Mouse (Mus musculus): Measurements from ENCODE around the gene Camta1.
"Not testable (repeated sequence)": the region's sequence is repeated elsewhere in the genome, so short reads cannot be mapped to it uniquely, and the experiment has no call there.

The Camta1 gene

DNA sequence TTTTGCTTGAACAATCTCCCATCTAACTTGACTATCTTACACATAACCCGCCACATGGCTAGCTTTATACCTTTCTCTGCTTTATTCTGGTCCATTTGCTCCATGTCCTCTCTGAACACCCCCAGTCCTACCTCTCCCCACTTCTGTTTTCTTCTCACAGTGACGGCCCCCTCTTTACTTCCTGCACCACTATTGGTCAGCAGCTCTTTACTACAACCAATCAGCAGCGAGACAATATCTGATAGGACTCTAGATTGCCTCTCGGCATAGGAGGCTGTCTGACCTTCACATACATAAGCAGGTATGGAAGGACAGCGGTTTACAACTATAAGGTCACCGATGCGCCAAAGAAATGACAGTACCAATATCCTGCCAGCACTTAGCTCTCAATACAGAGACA, 825.2 kb downstream of the Camta1 start:
- in situ Hi-C loops (cut with MboI; ENCODE audit: low pct_unique_long_range_greater_than_20kb in 1 of 2, low sequenced_read_pairs in 2 of 2, unreplicated experiment in 1 of 2): no loop called here

DNA sequence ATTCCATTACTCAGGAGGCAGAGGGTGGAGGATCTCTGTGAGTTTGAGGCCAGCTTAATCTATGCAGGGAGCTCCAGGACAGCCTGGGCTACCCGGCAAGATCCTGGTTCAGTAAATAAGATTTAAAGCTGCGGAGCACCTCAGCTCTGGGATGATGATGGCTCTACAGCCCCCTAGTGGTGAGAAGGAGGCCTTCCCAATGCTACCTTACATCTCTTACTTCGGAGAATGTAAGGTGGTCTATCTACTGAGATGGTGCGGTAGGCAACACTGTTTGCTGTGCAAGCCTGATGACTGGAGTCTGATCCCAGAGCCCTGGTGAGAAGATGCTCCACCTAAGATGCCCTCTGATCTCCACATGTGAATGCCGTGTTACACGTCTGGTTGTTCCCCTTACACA, 834.7 kb downstream of the Camta1 start:
- in situ Hi-C loops (cut with MboI; ENCODE audit: low pct_unique_long_range_greater_than_20kb in 1 of 2, low sequenced_read_pairs in 2 of 2, unreplicated experiment in 1 of 2): no loop called here

DNA sequence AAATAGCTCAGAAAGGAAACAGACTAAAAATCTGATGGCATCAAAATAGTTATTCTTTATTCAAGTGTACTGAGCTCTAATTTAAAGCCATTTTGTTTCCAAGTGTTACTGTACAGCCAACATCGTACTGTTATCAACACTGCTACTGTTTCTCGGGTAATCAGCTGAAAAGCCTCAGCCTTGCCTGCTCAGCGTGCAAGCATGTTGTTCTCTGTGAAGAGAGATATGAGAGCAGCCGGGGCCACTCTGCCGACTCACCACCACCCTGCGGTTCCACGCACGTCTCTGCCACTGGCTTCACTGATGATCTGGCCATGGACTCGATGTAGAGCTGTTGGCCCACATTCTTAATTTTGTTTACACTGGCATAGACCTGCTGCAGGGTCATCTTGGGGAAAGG, 837.5 kb downstream of the Camta1 start:
- in situ Hi-C loops (cut with MboI; ENCODE audit: low pct_unique_long_range_greater_than_20kb in 1 of 2, low sequenced_read_pairs in 2 of 2, unreplicated experiment in 1 of 2): no loop called here

DNA sequence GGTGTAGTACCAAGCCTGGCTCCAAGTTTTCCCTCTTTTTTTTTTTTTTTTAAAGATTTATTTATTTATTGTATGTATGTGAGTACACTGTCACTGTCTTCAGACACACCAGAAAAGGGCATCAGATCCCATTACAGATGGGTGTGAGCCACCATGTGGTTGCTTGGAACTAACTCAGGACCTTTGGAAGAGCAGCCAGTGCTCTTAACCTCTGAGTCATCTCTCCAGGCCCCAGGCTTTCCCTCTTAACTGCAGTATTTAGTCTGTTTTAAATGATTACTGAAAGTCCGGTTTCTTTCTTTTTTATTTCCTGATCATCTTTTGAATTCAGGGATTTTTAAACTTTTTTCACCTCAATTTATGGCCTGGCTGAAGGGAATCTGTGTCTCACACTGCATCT, 844.3 kb downstream of the Camta1 start:
- in situ Hi-C loops (cut with MboI; ENCODE audit: low pct_unique_long_range_greater_than_20kb in 1 of 2, low sequenced_read_pairs in 2 of 2, unreplicated experiment in 1 of 2): not testable (repeated sequence)

DNA sequence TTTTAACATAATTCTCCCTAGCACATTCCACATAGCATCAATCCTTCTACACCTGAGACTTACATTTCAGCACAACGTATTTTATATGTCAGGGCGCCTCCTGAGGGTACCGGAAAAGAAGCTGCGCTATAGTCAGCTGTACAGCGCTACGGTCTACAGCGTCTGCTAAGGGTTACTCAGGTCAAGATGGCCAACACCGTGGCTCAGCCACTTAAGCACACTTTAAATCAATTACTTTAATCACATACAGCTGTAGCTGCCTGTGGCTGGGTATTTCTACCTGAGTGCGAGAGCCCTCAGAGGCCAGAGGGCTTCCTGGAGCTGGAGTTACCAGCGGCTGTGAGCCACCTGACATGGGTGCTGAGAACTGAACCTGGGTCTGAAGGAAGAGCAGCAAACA, 845.7 kb downstream of the Camta1 start:
- in situ Hi-C loops (cut with MboI; ENCODE audit: low pct_unique_long_range_greater_than_20kb in 1 of 2, low sequenced_read_pairs in 2 of 2, unreplicated experiment in 1 of 2): no loop called here

DNA sequence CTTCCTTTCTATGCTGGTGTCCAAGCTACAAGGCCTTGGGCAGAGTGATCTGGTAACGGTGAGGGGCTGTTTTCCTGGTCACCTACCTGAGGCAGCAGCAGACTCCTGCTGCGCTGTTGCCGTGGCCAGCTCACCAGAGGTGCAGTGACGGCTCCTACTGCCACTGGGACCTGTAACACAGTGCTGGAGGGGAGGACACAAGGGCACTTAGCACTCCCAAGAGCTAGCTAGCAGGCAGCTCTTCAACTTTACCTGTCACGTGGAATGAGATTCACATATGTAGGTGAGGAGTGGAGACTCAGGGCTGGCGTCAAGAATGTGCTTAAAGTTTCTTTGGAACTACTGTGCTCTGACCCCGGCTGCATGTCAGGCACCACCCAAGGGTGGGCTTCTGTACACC, 851.4 kb downstream of the Camta1 start:
- in situ Hi-C loops (cut with MboI; ENCODE audit: low pct_unique_long_range_greater_than_20kb in 1 of 2, low sequenced_read_pairs in 2 of 2, unreplicated experiment in 1 of 2): no loop called here

DNA sequence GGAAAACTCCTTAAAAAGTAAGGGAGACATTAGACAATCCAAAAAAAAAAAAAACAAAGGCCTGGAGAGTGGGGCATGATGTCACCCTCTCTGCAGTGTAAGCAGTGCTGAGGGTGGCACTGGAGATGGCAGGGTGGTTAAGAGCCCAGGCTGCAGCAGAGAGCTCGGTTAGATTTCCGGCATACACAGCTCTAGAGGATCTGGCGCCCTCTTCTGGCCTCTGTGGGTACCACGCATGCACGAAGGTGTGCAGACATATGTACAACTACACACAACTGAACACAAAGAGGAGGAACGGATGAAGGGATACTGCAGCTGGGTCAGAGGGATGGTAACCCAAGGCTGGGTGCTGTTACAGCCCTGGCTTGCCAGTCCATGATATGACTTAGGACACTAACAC, 854.7 kb downstream of the Camta1 start:
- in situ Hi-C loops (cut with MboI; ENCODE audit: low pct_unique_long_range_greater_than_20kb in 1 of 2, low sequenced_read_pairs in 2 of 2, unreplicated experiment in 1 of 2): no loop called here

DNA sequence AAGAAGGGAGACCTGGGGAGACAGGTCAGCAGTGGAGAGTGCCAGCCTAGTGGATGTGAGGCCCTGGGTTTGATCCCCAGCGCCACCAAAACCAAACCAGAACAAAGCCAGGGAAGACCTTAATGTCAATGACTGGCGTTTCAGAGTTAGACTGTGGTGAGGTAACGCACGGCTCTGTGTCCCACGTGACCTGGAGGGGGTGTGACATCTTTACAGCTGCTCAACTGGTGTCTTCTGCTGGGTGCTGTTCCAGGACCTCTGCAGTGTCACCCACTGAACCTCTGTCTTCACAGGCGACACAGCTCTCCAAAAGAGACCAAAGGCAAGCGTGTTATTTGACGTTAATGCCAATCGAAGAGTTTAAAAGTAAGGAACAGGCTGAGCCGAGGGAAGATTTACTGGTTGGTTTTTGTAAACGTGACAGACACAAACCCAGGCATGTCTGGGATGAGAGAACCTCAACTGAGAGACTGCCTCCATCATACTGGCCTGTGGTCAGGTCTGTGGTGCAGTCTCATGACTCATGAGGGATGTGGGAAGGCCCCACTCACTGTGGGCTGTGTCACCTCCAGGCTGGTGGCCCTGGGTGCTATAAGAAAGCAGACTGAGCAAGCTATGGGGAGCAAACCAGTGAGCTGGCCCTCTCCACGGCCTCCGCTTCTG, 855.9 kb downstream of the Camta1 start:
- in situ Hi-C loops (cut with MboI; ENCODE audit: low pct_unique_long_range_greater_than_20kb in 1 of 2, low sequenced_read_pairs in 2 of 2, unreplicated experiment in 1 of 2): no loop called here

DNA sequence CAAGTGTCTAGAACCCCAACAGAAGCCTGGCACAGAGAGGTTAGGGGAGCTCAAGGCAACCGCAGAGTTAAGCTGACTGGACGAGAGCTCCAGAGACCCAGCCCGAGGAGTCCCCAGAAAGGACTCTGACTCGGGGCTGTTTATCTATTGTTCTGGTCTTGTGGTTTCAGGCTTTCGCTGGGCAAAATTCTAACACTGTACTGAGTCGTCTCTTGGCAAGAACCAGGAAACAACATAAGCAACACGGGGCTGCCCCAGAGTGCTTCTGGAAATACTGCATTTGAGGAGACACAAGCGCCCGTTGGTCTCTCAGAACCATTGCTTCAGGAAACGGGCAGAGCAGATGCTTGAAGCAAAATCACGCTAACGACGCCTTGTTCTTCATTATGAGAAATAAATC, 860.3 kb downstream of the Camta1 start:
- in situ Hi-C loops (cut with MboI; ENCODE audit: low pct_unique_long_range_greater_than_20kb in 1 of 2, low sequenced_read_pairs in 2 of 2, unreplicated experiment in 1 of 2): no loop called here

DNA sequence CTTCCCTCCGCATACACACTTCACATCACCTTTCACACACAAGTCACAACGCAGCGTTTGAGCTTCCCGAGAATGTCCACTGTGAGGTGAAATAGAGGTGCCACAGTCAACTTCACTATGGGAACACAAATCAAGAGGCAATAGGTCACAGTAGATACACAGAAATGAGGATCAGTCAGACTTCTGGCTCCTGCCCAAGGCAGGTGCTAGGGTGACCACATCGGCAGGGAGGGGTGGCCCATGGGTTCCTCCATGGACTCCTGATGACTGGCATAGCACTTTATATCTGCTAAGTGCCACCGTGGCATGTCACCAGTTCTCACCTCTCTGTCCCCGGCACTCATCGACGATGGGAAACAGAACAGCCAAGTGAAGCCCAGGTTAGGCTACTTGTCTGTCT, 863.0 kb downstream of the Camta1 start:
- in situ Hi-C loops (cut with MboI; ENCODE audit: low pct_unique_long_range_greater_than_20kb in 1 of 2, low sequenced_read_pairs in 2 of 2, unreplicated experiment in 1 of 2): no loop called here

DNA sequence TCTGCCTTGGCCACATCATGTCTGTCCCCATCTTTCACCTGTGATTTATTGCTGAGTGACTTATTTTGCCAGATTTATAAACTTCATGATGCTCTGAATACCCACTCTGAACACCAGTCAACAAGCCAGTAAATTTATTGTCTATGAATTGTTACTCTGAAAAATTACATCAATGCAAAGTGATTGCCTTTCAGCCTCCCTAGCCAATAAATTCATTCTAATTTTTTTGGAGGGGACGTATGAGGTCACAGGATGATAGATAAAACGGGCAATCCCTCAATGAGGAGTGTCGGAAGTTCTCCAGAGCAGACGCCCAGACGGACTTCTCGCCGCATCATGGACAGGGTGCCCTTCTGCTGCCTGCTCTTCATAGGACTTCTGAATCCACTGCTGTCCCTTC, 864.9 kb downstream of the Camta1 start, which contains the start of gene Uts2:
TSS of gene Uts2 (plus strand) at position 301 of the 400 bp plus-strand sequence.
- in situ Hi-C loops (cut with MboI; ENCODE audit: low pct_unique_long_range_greater_than_20kb in 1 of 2, low sequenced_read_pairs in 2 of 2, unreplicated experiment in 1 of 2): no loop called here

DNA sequence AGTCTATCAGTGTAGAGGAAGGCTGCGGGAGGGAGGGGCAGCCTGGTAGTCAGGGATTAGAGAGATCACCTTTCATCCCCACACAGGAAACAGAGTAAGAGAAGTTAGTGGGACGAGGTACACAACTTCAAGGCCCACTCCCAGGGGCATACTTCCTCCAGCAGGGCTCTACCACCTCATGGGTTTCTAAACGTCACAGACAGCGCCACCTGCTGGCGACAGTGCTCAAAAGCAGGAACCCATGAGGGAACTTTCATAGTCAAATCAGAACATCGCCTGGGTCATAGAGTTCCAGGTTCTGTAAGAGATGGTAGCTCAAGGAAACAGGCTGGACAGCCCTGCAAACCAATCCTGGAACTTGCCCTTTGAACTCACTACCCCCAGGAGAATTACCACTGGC, 871.5 kb downstream of the Camta1 start:
- in situ Hi-C loops (cut with MboI; ENCODE audit: low pct_unique_long_range_greater_than_20kb in 1 of 2, low sequenced_read_pairs in 2 of 2, unreplicated experiment in 1 of 2): no loop called here

DNA sequence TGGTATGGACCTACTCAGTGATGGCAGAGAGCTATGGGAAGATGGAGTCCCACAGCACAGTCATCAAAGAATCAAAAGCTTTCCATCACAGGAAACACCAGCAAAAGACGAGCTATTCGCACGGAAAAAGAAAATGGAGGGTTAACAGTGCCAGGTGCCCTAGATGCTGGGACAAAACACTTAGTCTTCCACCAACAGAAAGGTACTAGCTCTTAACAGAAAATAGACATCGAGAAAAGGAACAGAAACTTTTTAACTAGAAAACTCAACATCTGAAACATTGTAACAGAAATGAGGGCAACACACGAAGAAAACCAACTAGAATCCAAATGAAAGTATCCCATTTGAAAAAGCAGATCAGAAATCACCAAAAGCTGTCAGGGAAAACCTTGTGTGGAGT, 881.5 kb downstream of the Camta1 start:
- in situ Hi-C loops (cut with MboI; ENCODE audit: low pct_unique_long_range_greater_than_20kb in 1 of 2, low sequenced_read_pairs in 2 of 2, unreplicated experiment in 1 of 2): no loop called here

DNA sequence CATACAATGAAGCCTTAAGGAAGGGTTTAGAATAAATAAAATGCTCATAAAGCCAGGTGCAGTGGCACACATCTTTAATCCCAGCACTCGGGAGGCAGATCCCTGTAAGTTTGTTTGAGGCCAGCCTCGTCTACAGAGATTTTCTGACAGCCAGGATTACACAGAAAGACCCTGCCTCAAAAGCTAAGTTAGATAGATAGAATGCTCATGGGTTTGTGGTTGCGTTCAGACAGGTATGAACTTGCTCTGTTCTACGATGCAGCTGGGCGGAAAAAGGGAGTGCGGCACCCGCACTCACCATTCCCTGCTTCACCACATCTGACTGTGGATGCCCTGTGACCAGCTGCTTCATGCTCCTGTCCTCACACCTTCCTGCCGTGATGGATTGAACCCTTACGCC, 882.2 kb downstream of the Camta1 start:
- in situ Hi-C loops (cut with MboI; ENCODE audit: low pct_unique_long_range_greater_than_20kb in 1 of 2, low sequenced_read_pairs in 2 of 2, unreplicated experiment in 1 of 2): no loop called here

DNA sequence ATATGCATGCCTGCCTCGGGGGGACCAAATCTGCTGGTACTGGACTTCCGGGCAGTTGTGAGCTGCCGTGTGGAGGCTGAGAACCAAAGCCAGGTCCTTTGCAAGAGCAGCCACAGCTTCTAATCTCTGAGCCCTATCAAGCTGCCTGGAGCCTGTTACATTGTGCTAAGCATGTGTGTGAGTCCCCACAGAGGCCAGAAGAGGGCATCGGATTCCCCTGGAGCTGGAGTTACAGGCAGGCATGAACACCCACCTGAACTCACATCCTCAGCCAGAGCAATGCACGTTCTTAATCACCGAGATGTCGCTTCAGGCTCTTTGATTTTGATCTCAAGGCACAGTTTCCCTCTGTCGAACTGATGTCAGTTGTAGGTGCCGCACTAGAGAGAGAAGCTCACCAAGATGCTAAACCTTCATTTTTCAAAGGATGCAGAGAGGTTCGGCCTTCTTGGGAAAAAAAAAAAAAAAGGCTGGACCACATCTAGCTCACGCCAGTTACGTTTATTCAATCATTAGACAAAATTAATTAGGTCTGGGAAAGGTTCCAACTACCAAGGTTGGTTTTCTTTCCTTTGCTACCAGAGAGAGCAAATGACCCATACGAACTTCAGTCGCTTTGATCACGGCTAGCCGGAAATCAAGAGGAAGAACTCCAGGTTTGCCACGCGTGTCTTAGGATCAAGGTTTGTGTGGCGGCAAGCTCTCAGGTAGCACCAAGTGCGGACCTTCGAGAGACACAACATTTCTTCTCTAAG, 883.3 kb downstream of the Camta1 start:
- in situ Hi-C loops (cut with MboI; ENCODE audit: low pct_unique_long_range_greater_than_20kb in 1 of 2, low sequenced_read_pairs in 2 of 2, unreplicated experiment in 1 of 2): no loop called here

DNA sequence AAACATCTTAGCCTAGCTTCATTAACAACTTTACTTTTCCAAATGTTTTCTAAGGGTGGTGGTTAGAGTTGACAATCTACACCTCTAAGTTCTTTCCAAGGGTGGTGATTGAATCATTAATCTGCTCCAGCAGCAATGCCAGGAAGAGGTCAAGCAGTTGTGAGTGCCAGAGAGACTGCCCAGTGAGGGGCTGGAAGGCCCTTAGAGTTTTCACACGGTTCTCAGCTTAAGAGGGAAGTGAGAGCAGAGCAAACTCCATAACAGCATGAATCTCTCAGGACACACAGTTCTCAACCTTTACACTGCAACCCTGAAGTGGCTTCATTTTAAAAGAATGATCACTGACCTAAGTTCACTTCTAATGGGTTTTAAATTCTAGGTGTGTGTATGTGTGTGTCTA, 886.5 kb downstream of the Camta1 start:
- in situ Hi-C loops (cut with MboI; ENCODE audit: low pct_unique_long_range_greater_than_20kb in 1 of 2, low sequenced_read_pairs in 2 of 2, unreplicated experiment in 1 of 2): no loop called here

DNA sequence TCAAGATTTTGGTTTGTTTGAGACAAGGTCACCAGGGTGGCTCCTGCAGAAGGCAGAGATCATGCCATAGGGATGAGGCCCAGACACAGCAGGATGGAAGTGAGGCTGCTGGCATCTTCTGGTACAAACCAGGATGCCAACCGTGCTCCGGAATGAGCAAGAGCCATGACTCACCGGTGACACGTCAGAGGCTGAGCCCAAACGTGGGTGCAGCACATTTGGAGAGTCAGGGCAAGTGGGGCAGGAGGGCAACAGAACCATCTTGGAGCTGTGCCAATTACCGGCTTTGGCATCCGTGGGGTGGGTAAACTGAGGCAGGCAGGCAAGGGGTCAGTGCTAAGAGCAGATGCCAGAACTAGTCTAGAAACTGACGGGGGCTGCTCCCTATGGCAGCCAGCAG, 888.4 kb downstream of the Camta1 start:
- in situ Hi-C loops (cut with MboI; ENCODE audit: low pct_unique_long_range_greater_than_20kb in 1 of 2, low sequenced_read_pairs in 2 of 2, unreplicated experiment in 1 of 2): no loop called here

DNA sequence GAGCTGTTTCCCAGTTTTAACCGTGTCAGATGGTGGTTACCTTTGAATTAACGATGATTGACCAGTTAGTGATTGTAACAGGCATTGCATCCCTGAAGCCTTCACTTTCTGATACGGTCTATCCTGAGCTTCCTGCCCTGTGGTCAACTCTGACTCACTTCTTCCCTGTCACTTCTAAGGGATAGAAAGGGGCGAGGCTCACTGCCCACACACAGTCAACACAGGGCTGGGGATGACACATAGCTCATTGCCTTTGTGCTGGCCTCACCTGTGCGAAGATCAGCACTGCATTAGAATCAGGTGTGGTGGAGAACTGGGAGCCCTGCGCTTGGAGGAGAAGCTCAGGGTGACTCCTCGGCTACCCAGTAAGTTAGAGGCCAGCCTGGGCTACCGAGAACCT, 892.7 kb downstream of the Camta1 start:
- in situ Hi-C loops (cut with MboI; ENCODE audit: low pct_unique_long_range_greater_than_20kb in 1 of 2, low sequenced_read_pairs in 2 of 2, unreplicated experiment in 1 of 2): loop anchor here (5.0 to 10.0 kb wide), 3 partner anchors 173 to 314 kb away; partner anchors contain the start of gene Slc45a1 (in 1 of the 2)

DNA sequence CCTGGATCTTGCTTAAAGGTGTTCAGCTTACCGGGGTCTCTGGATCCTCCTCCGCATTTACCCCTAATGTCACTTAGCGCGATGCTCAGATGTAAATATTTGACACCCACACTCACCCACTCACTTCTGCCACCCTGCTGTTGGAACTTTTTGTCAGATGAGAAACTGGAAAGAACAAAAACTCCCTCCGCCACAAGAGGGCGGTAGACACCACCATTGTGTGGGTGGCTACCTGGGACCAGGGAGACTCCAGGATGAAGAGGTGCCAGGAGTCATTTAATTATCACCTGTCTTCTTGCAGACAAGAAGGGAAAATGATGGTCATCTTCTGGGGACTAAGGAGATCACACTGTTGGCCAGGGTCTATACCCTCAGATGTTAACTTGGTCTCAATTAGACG, 895.1 kb downstream of the Camta1 start:
- in situ Hi-C loops (cut with MboI; ENCODE audit: low pct_unique_long_range_greater_than_20kb in 1 of 2, low sequenced_read_pairs in 2 of 2, unreplicated experiment in 1 of 2): loop anchor here (5.0 to 10.0 kb wide), 3 partner anchors 176 to 312 kb away; partner anchors contain the start of gene Slc45a1 (in 1 of the 2)

DNA sequence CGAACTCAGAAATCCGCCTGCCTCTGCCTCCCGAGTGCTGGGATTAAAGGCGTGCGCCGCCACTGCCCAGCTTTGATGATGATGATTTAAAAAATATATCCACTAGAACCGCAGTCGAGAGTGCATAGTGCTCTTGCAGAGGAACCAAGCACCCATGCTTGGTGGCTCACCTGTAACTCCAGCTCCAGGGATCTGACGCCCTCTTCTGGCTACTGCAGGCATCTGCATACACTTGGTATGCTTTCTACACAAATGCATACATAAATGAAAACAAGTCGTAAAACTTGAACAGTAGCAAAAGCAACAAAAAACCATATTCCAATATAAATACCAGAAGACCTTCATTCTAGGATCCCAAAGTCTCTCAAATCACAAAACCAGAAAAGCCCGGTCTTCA, 896.1 kb downstream of the Camta1 start:
- in situ Hi-C loops (cut with MboI; ENCODE audit: low pct_unique_long_range_greater_than_20kb in 1 of 2, low sequenced_read_pairs in 2 of 2, unreplicated experiment in 1 of 2): loop anchor here (5.0 to 10.0 kb wide), 3 partner anchors 177 to 311 kb away; partner anchors contain the start of gene Slc45a1 (in 1 of the 2)
